Mouse (Mus musculus): ENCODE results near the gene Scn4a. TPM values are rescaled to one million over a fixed set of nuclear protein-coding genes. Genes with fewer than 3 reads are reported as not detected.
"Not testable (repeated sequence)": the region's sequence is repeated elsewhere in the genome, so short reads cannot be mapped to it uniquely, and the experiment has no call there.

Gene Scn4a
- total RNA-seq, 4 experiments from 2014 or later: 0.07 TPM; not detected in 2

DNA sequence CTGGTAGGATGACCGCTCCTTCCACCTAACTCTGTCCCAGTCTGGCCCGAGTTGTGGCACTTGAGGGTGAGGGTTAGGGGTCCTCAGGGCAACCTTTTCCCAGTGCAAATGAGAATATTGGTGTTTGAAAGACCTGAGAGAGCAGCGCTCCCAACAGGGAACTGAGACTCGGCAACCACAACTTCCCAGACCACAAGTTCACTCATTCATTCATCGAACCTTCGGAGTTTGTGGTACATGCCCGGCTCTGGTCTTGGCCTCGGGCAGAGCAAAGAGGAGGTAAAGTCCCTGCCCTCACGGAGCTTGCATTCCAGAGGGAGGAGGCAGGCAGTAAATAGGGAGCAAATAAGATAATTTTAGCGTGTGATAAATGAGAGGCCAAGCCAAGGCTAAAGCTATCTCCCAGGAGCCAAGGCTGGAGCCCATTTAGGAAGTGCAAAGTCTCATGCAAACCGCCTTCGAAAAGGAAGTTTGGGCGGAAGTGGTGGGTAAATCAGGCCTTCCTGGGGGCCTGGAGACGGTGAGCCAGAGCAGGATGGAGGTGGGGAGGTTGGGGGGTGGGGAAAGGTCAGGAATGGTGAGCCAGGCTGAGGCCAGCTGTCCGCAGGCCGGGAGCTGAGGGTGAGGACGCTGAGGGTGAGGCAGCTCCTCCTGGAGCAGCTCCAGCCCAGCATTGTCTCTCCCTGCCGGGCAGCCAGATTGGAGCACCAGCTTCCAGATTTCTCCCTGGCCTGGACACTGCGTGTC lies 2.5 kb upstream of the Scn4a start:
- no peak for DNase-seq (ENCODE audit: low spot score in 2 of 2)

DNA sequence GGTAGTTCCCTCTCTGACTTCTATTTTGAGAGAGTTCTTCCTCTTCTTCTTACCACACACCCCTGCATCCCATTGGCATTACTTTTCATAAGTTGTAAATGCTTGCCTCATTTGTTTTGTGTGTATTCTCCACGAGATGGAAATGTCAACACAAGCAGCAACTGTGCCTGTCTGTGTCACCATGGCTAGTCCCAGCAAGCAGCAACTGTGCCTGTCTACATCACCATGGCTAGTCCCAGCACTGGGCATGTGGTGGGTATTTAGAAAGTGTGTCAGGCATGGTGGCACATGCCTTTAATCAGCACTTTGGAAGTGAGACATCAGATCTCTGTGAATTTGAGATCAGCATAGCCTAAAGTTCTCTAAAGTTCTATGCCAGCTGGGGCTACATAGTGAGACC lies 1.1 kb upstream of the Scn4a start:
- no peak for DNase-seq (ENCODE audit: low spot score in 2 of 2)

DNA sequence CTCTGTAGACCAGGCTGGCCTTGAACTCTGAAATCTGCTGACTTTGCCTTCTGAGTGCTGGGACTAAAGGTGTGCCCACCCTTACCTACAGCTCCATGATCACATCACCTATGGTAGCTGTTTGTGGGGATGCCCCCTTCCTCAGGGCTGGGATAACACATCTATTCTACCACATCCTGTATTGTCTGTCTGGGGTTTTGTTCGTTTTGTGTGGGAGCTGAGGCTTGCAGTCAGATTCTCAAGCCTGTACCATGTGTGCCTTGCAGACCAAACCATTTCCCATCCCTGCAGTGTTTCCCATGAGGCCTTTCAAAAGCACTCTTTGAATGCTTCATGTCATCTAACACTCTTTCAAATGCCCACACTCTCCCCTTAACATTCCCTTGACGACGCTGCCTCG lies 1.1 kb downstream of the Scn4a start:
- DNase-seq (ENCODE audit: low spot score in 2 of 2): no peak

DNA sequence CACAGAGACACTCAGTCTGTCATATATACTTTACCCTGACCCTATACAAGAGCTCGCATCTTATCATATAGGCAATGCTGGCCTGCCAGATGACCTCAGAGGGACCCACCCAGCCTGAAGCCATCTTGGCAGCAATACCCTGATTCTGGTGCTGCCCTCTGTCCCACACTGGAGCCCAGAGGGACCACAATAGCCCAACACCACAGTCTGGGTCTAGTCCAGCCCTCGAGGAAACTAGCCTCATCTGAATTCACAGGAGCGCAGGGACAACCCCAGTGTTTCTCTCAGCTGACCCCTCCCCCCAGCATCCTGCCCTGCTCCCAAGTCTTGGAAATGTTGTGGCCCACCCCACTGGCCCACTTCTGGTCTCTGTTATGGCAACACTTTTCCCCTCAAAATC lies 1.8 kb downstream of the Scn4a start:
- no peak for DNase-seq (ENCODE audit: low spot score in 2 of 2)

DNA sequence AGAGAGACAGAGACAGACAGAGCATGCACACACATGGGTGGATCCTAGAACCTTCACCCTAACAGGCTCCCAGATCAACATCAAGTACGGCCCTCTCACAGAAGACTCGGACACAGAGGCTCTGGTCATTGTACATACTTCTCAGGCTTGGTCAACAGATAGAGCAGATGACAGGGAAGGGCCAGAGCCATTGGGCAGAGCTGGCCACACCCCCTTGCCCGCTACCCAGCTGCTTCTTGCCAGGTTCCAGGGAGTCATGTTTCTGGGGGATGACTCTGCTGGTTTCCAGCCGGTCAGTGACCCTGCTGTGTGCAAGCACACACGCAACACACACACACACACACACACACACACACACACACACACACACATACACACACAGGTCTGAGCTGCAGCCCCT lies 2.2 kb downstream of the Scn4a start:
- no peak for DNase-seq (ENCODE audit: low spot score in 2 of 2)

DNA sequence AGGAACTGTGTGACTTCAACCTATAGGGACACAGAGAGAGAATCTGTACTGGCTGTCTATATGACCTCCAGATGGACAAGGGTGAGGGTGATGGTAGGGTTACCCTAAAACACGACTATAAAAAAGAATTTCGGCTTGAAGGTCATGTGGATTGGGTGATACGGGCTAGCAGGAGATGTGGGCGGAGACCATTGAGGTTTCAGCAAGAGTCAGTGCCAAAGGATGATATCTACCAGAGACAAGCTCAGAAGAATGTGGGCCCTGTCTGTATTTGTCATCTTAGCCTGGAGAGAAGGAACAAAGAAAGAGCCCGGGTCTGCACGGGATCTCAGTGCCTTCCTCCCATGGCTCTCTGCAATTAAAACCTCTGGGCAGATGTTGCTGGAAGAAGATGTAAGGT lies 3.3 kb downstream of the Scn4a start:
- DNase-seq (ENCODE audit: low spot score in 2 of 2): no peak

DNA sequence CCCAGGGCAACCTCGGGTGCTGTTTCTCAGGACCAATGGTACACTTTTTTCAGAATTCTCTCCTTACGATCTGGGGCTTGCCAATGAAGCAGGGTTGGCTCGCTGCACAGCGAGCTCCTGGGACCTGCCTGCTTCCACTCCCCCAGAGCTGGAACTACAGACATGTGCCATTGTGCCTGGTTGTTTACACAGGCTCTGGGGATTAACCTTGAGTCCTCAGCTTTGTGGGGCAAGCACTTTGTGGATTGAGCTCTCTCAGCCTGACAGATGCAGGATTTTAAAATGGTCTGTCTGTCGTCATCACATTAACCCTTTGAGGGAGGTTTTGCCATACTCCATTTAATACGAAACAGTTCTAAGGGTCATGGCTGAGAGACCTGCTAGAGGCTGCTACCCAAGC lies 8.2 kb downstream of the Scn4a start:
- no peak for DNase-seq (ENCODE audit: low spot score in 2 of 2)

DNA sequence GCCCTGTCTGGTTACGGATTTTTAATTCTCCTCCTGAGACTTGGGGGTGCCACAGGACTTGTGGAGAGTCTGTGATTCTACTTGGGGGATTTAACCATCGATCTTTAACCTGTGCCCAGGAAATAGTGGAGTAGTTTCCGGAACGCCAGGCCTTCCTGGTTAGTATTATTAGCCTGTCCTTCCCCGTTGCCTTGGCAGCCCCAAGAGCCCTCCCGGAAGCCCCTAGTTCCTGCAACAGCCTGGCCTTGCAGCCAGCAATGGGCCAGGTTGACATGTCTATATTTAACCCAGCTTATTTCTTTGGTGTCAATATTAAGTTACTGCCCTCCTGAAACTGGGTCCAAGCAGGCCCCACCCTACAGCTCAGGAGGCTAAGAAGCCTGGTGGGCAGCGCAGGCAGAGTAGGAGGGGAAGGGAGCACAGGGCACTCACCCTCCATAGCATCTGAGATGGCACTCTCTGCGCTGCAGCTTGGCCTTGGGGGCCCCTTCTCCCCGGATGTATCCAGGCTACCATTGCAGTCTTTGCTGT lies 12.0 kb downstream of the Scn4a start:
- DNase-seq (ENCODE audit: low spot score in 2 of 2): no peak

DNA sequence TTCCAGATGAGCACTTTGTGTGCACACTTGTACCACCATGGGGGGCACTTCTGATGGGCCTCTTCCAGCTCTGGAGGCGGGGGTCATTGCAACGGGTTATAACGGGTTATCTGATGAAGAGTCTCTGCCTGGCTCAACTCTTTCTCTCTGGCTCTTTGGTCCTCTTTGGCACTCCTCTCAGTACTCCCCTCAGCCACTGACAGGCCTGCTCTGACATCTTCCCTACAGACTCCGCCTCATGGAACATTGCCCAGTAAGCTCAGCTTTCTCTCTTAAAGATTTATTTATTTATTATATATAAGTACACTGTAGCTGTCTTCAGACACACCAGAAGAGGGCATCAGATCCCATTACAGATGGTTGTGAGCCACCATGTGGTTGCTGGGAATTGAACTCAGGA lies 13.8 kb downstream of the Scn4a start:
- not testable (repeated sequence) for DNase-seq (ENCODE audit: low spot score in 2 of 2)

DNA sequence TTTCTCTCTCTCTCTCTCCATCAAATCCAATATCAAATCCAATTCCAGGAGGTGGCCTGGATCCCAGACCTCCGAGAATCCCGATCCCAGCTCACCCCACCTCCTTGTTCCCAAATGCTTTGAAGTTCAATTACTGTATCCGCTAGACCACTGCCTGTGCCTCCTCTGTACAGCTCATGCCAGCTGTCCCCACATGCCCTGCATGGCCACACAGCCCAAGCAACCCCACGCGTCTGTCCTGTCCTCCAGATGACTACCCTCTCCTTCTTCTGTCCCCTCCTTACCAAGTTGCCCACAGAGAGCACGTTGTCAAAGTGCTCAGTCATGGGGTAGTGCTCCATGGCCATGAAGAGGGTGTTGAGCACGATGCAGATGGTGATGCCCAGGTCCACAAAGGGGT lies 14.2 kb downstream of the Scn4a start:
- DNase-seq (ENCODE audit: low spot score in 2 of 2): no peak

DNA sequence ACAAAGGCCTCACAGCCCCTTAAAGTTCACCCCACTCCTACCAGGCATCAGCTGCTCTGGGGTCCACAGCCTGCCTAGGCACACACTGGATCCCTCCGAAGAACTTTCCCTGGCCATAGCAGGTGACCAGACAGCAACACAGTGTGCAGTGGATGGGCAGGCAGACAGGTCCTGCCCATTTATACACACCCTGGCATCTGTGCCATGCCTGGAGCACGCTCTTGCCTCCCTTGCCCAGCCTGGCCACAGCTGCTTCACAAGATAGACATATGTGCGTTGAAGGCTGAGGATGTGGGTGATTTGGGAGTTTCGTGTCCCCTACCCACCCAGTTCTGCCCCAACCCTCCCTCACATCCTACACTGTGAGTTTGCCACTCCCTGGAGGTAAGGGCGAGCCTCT lies 15.1 kb downstream of the Scn4a start:
- no peak for DNase-seq (ENCODE audit: low spot score in 2 of 2)

DNA sequence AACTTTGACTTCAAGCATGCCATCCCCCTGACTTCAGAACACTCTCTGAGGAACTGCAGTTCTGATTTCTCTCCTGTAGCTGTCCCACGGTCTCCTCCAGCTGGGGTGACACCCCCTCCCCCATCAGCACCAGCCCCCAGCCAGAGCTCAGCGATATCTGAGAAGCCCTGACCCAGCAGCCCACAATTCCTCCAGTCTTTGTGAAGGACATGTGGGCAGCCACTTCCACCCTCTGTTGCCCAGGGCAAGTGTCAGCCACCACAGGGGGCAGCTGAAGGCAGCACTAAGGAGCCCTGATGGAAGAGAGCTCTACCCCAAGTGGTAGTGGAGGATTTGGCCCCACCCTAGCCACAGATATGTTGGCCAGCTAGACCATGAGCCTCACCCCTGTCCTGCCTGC lies 19.0 kb downstream of the Scn4a start:
- DNase-seq (ENCODE audit: low spot score in 2 of 2): no peak

DNA sequence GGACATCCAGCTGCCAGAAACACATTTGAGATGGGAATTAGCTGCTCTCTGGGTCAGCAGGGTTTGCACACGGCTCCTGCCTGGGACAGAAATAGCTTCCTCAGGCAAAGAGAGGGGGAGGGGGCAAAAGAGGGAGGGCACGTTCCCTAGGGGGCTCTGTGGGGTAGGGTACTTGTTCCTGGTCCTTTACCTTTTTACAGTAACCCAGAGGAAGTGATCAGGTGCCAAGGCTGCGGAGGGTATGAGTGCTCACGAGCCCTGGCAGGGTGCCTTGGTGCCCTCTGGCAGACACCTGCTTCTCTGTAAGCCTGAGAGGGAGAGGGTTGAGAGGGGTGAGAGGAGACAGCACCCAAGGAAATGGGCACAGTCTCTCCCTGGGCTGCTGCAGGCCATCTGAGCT lies 20.6 kb downstream of the Scn4a start:
- DNase-seq (ENCODE audit: low spot score in 2 of 2): no peak

DNA sequence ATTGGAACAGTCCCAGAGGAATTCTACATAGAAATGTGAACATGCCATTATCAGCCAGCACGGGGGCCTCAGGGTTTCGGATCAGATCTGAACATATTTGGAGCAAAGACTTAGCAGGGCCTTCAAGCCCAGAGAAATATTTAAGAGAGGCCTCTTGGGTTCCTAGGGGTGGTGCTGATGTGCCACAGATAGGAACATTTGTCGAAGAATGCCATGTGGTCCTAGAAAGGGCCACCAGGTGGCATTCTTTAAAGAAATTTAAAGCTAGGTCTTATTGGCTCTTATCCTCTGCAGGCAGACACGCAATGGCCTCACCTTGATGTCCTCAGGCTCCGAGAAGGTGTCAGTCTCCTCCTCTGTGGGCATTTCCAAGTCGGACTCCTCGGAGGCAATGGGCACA lies 23.4 kb downstream of the Scn4a start:
- DNase-seq (ENCODE audit: low spot score in 2 of 2): peak in 1 of 2 experiments; percentile 20

DNA sequence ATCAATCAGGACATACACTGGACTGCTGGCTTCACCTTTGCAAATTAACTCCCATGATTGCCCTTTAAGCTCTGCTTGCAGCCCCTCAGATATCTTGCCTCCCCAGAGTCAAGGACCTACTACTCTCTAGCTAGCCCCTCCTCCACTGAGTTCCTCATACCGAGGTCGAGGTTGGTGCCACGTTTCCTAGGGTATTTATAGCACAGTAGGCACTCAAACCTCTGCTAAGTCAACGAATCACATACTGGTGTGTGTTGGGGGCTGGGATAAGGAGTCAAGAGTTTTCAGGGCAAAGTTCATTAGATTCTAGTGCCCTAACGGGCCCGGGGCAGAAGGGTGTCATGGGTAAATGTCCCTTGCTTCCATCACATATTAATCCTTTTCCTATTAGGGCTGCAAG lies 24.0 kb downstream of the Scn4a start:
- DNase-seq (ENCODE audit: low spot score in 2 of 2): no peak

DNA sequence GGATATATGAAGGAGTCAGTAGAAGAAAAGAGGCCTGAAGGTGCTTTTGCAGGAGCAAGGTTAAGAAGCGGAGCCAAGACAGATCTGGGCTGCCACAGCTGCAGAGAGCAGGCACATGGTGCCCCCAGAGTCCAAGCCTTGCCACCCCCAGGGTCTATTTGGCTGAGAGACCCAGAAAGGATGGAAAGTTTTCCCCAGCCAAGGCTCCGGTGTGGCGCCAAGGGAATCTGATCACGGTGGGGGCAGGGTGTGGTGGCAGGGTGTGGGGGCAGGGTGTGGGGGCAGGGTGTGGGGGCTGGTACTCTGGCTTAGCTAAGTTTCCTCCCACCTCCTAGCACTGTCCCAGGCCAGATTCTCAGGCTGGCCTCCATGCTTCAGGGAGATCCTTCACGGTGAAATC lies 24.6 kb downstream of the Scn4a start:
- DNase-seq (ENCODE audit: low spot score in 2 of 2): no peak

DNA sequence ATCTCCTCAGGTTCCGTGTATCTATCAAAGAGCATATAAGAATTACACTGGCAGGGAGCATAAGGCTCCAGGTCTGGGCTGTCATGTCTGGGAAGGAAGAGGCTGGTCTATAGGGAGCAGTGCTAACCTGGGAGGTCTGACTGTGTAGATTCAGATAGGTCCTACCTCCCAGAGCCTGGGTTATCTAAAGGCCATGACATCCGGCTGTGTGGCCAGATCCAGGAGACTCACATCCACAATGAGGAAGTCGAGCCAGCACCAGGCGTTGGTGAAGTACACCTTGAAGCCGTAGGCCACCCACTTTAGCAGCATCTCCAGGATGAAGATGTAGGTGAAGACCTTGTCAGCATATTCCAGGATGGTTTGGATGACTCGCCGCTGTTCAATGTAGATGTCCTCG lies 26.6 kb downstream of the Scn4a start:
- no peak for DNase-seq (ENCODE audit: low spot score in 2 of 2)

DNA sequence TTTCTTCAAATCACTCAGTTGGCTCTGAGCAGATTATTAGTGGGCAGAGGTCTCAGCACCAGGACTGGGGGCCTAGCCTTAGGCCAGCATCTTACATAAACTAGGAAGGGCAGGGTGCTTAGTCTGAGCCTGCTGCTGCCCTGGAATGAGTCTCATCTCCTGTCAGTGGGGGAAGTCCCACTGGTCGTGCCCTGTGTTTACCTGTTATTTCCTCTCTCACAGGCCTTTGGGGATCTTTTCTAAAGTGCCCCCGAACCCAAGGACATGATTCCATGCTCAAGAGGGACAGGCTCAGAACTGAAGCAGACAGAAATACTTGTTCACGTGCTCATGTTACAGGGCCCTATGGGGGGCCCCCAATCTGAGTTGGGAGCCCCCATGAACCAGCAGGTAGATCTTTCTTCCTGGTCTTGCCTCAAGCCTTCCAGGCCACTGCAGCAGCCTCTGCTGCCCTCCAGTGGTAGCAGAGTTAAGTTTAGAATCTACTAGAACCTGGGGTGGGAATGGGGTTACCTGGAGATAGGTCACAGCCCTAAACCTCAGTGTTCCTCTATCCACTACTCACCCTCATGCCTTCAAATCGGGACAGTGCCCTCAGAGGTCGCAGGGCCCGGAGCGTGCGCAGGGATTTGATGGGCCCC lies 27.4 kb downstream of the Scn4a start:
- peak; percentile 16 to 50 for DNase-seq (ENCODE audit: low spot score in 2 of 2)

DNA sequence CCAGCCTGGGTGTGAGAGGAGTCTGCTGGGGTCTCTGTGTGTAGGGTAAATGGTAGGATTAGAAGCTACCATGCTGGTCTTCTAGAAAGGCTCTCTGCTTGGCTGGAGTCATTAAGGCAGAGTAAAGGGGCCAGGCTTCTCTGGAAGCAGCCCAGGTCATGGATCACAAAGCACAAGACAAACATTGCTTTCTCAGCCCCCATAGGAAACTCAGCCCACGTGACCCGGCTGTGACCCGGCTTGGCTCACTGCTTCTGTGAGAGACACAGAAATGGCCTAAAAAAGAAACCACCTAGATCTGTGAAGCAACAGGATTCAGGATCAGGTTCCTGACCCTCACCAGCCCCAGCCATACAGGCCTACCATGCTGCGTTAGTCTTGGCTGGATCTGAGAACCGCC lies 28.2 kb downstream of the Scn4a start:
- DNase-seq (ENCODE audit: low spot score in 2 of 2): no peak

DNA sequence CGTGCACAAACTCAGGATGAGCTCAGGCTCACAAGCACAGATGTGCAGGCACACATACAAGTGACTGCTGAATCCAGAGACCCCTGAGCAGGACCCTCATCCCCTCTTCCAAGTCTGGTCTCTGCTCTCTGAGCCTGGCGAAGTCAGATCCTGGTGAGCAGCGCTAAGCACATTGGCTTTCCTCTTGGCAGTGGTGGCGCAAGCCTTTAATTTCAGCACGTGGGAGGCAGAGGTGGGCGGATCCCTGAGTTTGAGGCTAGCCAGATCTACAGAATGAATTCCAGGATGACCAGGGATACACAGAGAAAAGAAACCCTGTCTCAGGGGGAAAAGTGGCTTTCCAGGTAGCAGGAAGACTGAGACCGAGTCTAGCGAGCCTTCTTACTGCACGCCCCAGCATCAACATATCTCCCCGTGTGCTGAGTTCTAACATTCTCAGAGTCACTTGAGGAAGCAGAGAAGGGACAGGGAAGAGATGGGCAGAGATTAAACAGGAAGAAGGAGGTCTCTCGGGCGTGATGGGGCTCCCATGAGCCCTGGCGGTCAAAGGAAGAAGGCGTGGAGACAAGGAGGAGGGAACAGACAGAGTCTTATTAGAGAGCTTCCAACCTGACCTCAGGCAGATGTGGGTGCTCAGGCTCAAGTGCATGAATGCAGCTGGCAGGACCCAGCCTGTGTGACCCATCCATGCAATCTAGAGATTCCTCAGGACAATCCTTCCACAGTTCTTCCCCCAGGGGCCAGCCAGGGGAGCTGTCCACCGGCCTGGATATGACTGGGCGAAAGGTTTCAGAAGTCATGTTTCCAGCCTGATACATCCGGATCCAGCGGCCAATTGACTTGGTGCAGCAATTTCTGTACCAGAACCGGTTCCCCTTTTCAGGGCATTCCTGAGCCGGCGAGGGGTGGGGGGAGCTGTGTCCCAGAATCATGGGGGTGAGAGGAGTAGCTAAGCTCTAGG lies 34.4 kb downstream of the Scn4a start:
- no peak for DNase-seq (ENCODE audit: low spot score in 2 of 2)

DNA sequence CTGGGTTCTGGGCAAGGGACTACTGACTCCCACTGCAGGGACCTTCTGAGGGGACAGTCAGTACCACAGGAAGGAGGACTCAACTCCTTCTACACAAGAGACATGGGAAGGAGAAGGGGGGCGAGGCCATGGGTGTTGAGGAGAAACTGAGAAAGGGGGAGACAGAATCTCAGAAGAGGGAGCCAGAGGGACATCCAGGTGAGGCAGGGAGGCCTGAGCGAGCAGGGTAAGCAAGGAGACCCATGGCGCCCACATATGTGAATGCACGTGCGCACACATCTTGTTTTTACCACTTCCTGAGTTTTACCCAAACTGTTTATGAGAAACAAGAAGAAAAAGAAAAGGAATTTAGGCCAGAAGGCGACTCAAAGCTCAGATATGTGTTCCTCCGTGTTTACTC lies 35.3 kb downstream of the Scn4a start:
- no peak for DNase-seq (ENCODE audit: low spot score in 2 of 2)

DNA sequence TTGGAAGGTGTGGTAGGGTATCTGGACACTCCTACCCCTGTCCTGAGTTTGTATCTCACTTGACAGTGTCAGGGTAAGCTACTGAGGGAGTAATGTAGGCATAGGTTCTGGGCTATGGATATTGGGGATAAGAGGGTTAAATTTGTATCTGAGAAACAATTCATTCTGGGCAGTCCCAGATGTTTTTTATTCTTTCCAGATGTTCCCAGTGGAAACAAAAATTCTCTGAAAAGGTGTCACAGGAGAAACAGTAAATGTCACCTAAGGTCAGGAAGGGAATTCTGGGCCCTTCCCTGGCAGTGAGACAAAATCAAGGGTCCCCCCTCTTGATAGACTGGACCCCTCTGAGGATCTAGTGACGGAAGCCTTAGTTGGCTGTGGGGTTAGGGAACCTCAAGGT lies 36.7 kb downstream of the Scn4a start:
- no peak for DNase-seq (ENCODE audit: low spot score in 2 of 2)
